Mouse (Mus musculus): Measurements from ENCODE around the gene Eef1a1.

Eef1a1 gene

GRCm38 (mm10) chr9:78477021-78477551, 11.9 kb downstream of the Eef1a1 start:
- DNase-seq (ENCODE audit: low read depth in 2 of 2, low spot score in 2 of 2): peak in 1 of 2 experiments; percentile 28

- DNase-seq (ENCODE audit: low read depth in 2 of 2, low spot score in 2 of 2): peak in 1 of 2 experiments; percentile 16
Observed at GRCm38 (mm10) chr9:78476531-78477020, 12.4 kb downstream of the Eef1a1 start.

- no peak for DNase-seq (ENCODE audit: low read depth in 2 of 2, low spot score in 2 of 2)
Observed at GRCm38 (mm10) chr9:78475873-78476272, 13.1 kb downstream of the Eef1a1 start.

- DNase-seq (ENCODE audit: low read depth in 2 of 2, low spot score in 2 of 2): no peak
Observed at GRCm38 (mm10) chr9:78475383-78475780, 13.6 kb downstream of the Eef1a1 start.

- no peak for DNase-seq (ENCODE audit: low read depth in 2 of 2, low spot score in 2 of 2)
Observed at GRCm38 (mm10) chr9:78474771-78475382, 14.1 kb downstream of the Eef1a1 start.

GRCm38 (mm10) chr9:78474270-78474669, 14.7 kb downstream of the Eef1a1 start:
- DNase-seq (ENCODE audit: low read depth in 2 of 2, low spot score in 2 of 2): no peak

GRCm38 (mm10) chr9:78473588-78473987, 15.4 kb downstream of the Eef1a1 start:
- DNase-seq (ENCODE audit: low read depth in 2 of 2, low spot score in 2 of 2): no peak

GRCm38 (mm10) chr9:78465725-78466124, 23.2 kb downstream of the Eef1a1 start:
- DNase-seq (ENCODE audit: low read depth in 2 of 2, low spot score in 2 of 2): no peak

- no peak for DNase-seq (ENCODE audit: low read depth in 2 of 2, low spot score in 2 of 2)
Observed at GRCm38 (mm10) chr9:78463337-78463736, 25.6 kb downstream of the Eef1a1 start.

- no peak for DNase-seq (ENCODE audit: low read depth in 2 of 2, low spot score in 2 of 2)
Observed at GRCm38 (mm10) chr9:78457026-78457425, 31.9 kb downstream of the Eef1a1 start.

- DNase-seq (ENCODE audit: low read depth in 2 of 2, low spot score in 2 of 2): no peak
Observed at GRCm38 (mm10) chr9:78451382-78451781, 37.6 kb downstream of the Eef1a1 start.

- no peak for DNase-seq (ENCODE audit: low read depth in 2 of 2, low spot score in 2 of 2)
Observed at GRCm38 (mm10) chr9:78450404-78450803, 38.5 kb downstream of the Eef1a1 start.

GRCm38 (mm10) chr9:78447973-78448873, 40.7 kb downstream of the Eef1a1 start, which contains the start of the genes Mto1 and Gm17324:
Gene Mto1, plus strand, starts transcription at chr9:78448208.
Gene Gm17324, minus strand, starts transcription at chr9:78448786.
- peak; percentile 80 to 84 for DNase-seq (ENCODE audit: low read depth in 2 of 2, low spot score in 2 of 2)

GRCm38 (mm10) chr9:78447606-78447972, 41.4 kb downstream of the Eef1a1 start:
- no peak for DNase-seq (ENCODE audit: low read depth in 2 of 2, low spot score in 2 of 2)

GRCm38 (mm10) chr9:78442579-78443392, 46.2 kb downstream of the Eef1a1 start, which contains the start of gene Cgas:
Gene Cgas, minus strand, starts transcription at chr9:78443237.
- peak; percentile 42 to 49 for DNase-seq (ENCODE audit: low read depth in 2 of 2, low spot score in 2 of 2)

GRCm38 (mm10) chr9:78442237-78442578, 46.7 kb downstream of the Eef1a1 start:
- peak; percentile 15 to 26 for DNase-seq (ENCODE audit: low read depth in 2 of 2, low spot score in 2 of 2)

- DNase-seq (ENCODE audit: low read depth in 2 of 2, low spot score in 2 of 2): no peak
Observed at GRCm38 (mm10) chr9:78439426-78439825, 49.5 kb downstream of the Eef1a1 start.

GRCm38 (mm10) chr9:78432471-78432870, 56.5 kb downstream of the Eef1a1 start:
- DNase-seq (ENCODE audit: low read depth in 2 of 2, low spot score in 2 of 2): no peak

- no peak for DNase-seq (ENCODE audit: low read depth in 2 of 2, low spot score in 2 of 2)
Observed at GRCm38 (mm10) chr9:78430486-78430885, 58.5 kb downstream of the Eef1a1 start.

- DNase-seq (ENCODE audit: low read depth in 2 of 2, low spot score in 2 of 2): no peak
Observed at GRCm38 (mm10) chr9:78429551-78429950, 59.4 kb downstream of the Eef1a1 start.

GRCm38 (mm10) chr9:78428870-78429432, 60.0 kb downstream of the Eef1a1 start:
- no peak for DNase-seq (ENCODE audit: low read depth in 2 of 2, low spot score in 2 of 2)

Measured in CD8-positive naive resting alpha-beta T cell, adult 2 months (primary cell).